Mouse (Mus musculus) layer of hippocampus, adult 9-10 months (tissue): ENCODE results near the gene Igfbp5.

ENCODE experiments used
- DNase-seq: peaks from one replicate; pipeline ENCODE4 v3.0.0; 2022; ENCODE audit warnings: low spot score

Gene Igfbp5

DNA sequence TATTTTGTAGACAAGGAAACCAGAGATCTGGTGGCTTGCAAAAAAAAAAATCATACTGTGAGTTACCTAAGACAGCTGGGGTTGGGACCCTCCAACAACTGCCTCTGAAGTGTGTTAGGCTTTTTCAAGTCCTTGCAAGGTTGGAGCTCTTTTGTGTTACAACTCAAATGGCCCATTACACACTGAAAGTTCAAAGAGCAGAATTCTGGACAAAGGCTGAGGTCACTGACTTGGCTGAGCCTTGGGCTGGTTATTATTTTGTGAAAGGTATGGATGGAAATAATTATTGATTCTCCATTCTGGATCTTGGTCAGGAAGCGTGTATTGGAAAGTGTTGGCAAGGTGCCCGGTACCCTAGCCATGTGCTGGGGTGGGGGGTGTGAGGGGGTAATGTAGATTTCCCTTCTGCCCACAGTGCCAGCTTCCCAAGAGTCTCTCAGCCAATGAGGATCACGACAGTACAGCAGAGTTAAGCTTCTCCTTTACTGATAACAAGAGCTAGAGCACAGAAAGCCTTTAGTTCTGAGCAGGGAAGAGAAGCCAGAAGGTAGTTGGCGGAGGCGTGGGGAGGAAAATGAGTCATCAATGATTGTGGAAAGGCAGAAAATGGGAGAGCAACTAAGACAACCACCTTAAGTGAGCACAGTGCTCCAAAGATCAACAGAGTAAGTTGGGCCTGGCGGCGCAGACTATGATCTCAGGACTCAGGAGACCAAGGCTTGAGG, 64.6 kb downstream of the Igfbp5 start:
- no peak for DNase-seq

GRCm38 (mm10) chr1:72809304-72809703, 65.4 kb downstream of the Igfbp5 start:
- no peak for DNase-seq
